Mouse (Mus musculus): Measurements from ENCODE around the gene Zbtb41.

DNA sequence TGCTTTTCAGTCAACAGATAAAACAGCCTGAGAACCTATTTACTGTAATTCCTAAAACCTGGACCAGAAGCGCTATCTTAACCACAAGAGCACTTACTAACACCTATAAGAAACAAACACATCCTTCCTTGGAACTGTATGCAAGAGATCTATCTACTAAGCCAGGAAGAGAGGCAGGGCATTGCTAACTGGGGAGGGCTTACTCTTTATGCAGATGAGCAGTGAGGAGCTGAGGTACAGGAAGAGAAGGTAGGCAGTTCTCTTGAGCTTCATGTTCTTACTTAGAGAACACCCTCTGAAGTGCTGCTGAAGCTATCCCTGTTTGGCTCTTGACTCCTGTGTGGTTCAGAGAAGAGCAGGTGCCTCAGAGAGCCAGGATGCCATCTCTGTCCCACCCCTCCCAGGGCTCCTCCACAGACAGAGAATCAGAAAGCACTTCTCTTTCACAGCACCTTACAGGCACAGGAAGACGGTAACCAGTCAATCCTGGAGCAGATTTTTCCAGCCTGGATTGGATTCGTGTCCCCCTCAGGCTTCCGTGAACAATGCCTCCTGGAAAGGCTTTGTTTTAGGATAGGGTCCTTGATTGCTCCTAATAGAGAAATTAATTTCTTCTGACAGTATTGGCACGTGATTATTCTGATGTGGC is 45.3 kb upstream of the Zbtb41 start, which contains the start of gene Crb1:
- no peak for TF ChIP-seq CTCF (IDR thresholded peaks at IDR 0.05; ENCODE audit: borderline replicate concordance, control insufficient read depth, extremely low read depth, insufficient read depth, low read length, poor library complexity)
- no peak for TF ChIP-seq POLR2A (IDR thresholded peaks at IDR 0.05; ENCODE audit: control insufficient read depth, extremely low read depth, insufficient read depth, low read length, poor library complexity)

All from thymus, adult 2 months (tissue).